Mouse (Mus musculus): ENCODE measurements around the gene Gm28729. TPM values are rescaled to one million over a fixed set of nuclear protein-coding genes. Genes with fewer than 3 reads are reported as not detected.

The Gm28729 gene
- polyA plus RNA-seq (2021; fragmentation: Nextera tagmentation): 0.10 and 0.36 TPM in 2 replicates
- long read RNA-seq, experiment 1: 0 reads
- long read RNA-seq, experiment 2, partial matches to known transcripts: 1 of 1 reads
- long read RNA-seq, experiment 2, other reads (novel, unspliced or antisense): 0 of 1 reads

GRCm38 (mm10) chr9:96524972-96525506 is at the start of gene Gm28729:
Gm28729 (minus strand) TSS chr9:96525264.

GRCm38 (mm10) chr9:96478071-96478888 is 46.8 kb downstream of the Gm28729 start, which contains the start of gene Rnf7:
Rnf7 (minus strand) TSS chr9:96478675.

Other genes starting within 250 kb of the Gm28729 start
- 64.0 and 64.2 TPM in 2 replicates for gene Atp1b3, start 160.8 kb downstream of the Gm28729 start, polyA plus RNA-seq (2021; fragmentation: Nextera tagmentation)
- 258 and 292 TPM in 2 replicates for gene Rnf7, start 46.6 kb downstream of the Gm28729 start, polyA plus RNA-seq (2021; fragmentation: Nextera tagmentation)
- gene Rasa2, start 106.4 kb upstream of the Gm28729 start, polyA plus RNA-seq (2021; fragmentation: Nextera tagmentation): 8.8 and 9.4 TPM in 2 replicates
- gene Zbtb38, start 227.6 kb upstream of the Gm28729 start, polyA plus RNA-seq (2021; fragmentation: Nextera tagmentation): 37.5 and 57.6 TPM in 2 replicates

Measured in left cerebral cortex, adult 6 months (tissue).